Mouse (Mus musculus) MEL (cell line): ENCODE results near the gene Akap11.

ENCODE experiments used
- CHD2 ChIP-seq: IDR thresholded peaks from 2 replicates; pipeline ENCODE4 v1.6.1; 2011; ENCODE audit warnings: low read length, improper control_type of control experiment
- CTCF ChIP-seq, 3 experiments: IDR thresholded peaks in 2 of 3; conservative IDR thresholded peaks in 1 of 3; 2 replicates each; pipeline ENCODE4 v1.5.1; 2011 to 2012; ENCODE audit warnings: low read length in 3 of 3, low read depth in 2 of 3, mild to moderate bottlenecking in 2 of 3, improper control_type of control experiment in 1 of 3, inconsistent platforms in 1 of 3, mixed read lengths in 1 of 3, moderate library complexity in 1 of 3; ENCODE audit not compliant: control insufficient read depth in 1 of 3, insufficient read depth in 1 of 3, poor library complexity in 1 of 3, severe bottlenecking in 1 of 3
- EP300 ChIP-seq, 2 experiments: IDR thresholded peaks; 2 replicates each; pipeline ENCODE4 v1.6.1; 2011; ENCODE audit warnings: improper control_type of control experiment in 2 of 2, low read length in 2 of 2, low read depth in 1 of 2, mild to moderate bottlenecking in 1 of 2

- TF ChIP-seq CTCF (IDR thresholded peaks at IDR 0.05 in 2 of 3, conservative IDR thresholded peaks at IDR 0.05 in 1 of 3; ENCODE audit: control insufficient read depth in 1 of 3, insufficient read depth in 1 of 3, low read depth in 2 of 3, low read length in 3 of 3, poor library complexity in 1 of 3, severe bottlenecking in 1 of 3) (no peak), CHD2 (no peak), EP300 (IDR thresholded peaks at IDR 0.05; ENCODE audit: low read depth in 1 of 2, low read length in 2 of 2) (no peak)
These were observed 6.4 kb downstream of the Akap11 start for GRCm38 (mm10) chr14:78530256-78530655.
